Mouse (Mus musculus) heart, adult 2 months (tissue): ENCODE measurements at regions not wholly inside any gene's neighbourhood (a gene's known extent, or its start where the extent isn't known, plus 50 kb on each side); places are given as distances from the start of the nearest gene placed in this dataset.
"Not testable (repeated sequence)": the region's sequence is repeated elsewhere in the genome, so short reads cannot be mapped to it uniquely, and the experiment has no call there.

Experiments used
- DNase-seq, 2 experiments: peaks; one replicate each; pipeline ENCODE4 v3.0.0; 2021
- H3K27ac ChIP-seq: fragments of 200-600 bp; 2 replicates; pipeline ENCODE4 v1.8.1; 2022
- H3K27me3 ChIP-seq: fragments of 200-500 bp; 2 replicates; pipeline ENCODE4 v1.6.1; 2012; ENCODE audit warnings: mild to moderate bottlenecking, low read length, inconsistent platforms, mixed read lengths; ENCODE audit not compliant: control insufficient read depth, insufficient read depth
- H3K36me3 ChIP-seq: fragments of 200-500 bp; 2 replicates; pipeline ENCODE4 v1.6.1; 2012; ENCODE audit warnings: low read length, inconsistent platforms; ENCODE audit not compliant: control insufficient read depth, insufficient read depth
- H3K4me1 ChIP-seq: fragments of 200-500 bp; 2 replicates; pipeline ENCODE4 v1.6.1; 2011; ENCODE audit warnings: low read length; ENCODE audit not compliant: control insufficient read depth, insufficient read depth
- H3K4me3 ChIP-seq: fragments of 200-600 bp; 2 replicates; pipeline ENCODE4 v1.8.1; 2022
- H3K79me2 ChIP-seq: fragments of 200-500 bp; replicated peaks from 2 replicates; pipeline ENCODE4 v1.6.1; 2012; ENCODE audit warnings: mild to moderate bottlenecking, inconsistent platforms, low read length, moderate library complexity, mixed read lengths; ENCODE audit not compliant: control insufficient read depth, insufficient read depth
- H3K9ac ChIP-seq: fragments of 200-500 bp; 2 replicates; pipeline ENCODE4 v1.6.1; 2012; ENCODE audit warnings: low read depth, mild to moderate bottlenecking, control low read depth, inconsistent platforms, low read length, mixed read lengths
- CTCF ChIP-seq: fragments of 200-600 bp; IDR thresholded peaks from 2 replicates; pipeline ENCODE4 v1.8.1; 2022; ENCODE audit warnings: antibody characterized with exemption, mild to moderate bottlenecking, moderate library complexity
- EP300 ChIP-seq: fragments of 200-500 bp; IDR thresholded peaks from 2 replicates; pipeline ENCODE4 v1.6.1; 2011; ENCODE audit warnings: low read depth, low read length, control low read depth; ENCODE audit not compliant: insufficient read depth
- POLR2A ChIP-seq: fragments of 200-500 bp; IDR thresholded peaks from 2 replicates; pipeline ENCODE4 v1.6.1; 2011; ENCODE audit warnings: mild to moderate bottlenecking, low read depth, low read length, control low read depth; ENCODE audit not compliant: insufficient read depth
- WGBS: fragments of 180-500 bp; shearing (Covaris S2); methylation state at CpG from one replicate; pipeline ENCODE4 v1.1.7; 2018; 5-methylcytosine and 5-hydroxymethylcytosine counted together
- intact Hi-C: fragments of 180-260 bp; cut with DNase I; formaldehyde crosslinking; loops from one replicate; pipeline ENCODE4 v1.15.1; 2025

- intact Hi-C loops, result no loop called here
- no peak overlapping the region for H3K27ac ChIP-seq
- no peak overlapping the region for H3K4me3 ChIP-seq
- H3K36me3 ChIP-seq, result no peaks in the 10 kb centered on the region
- no peak overlapping the region for H3K9ac ChIP-seq
- no peaks in the 10 kb centered on the region; the same call in 1 of the 2 replicates for H3K4me1 ChIP-seq
- no peaks in the 10 kb centered on the region for H3K79me2 ChIP-seq
- no peaks in the 10 kb centered on the region for H3K27me3 ChIP-seq
- 49% methylated on average over 11 of the region's 11 CpGs for WGBS
- no peak for DNase-seq
- no peak for TF ChIP-seq POLR2A
- no peak for TF ChIP-seq EP300
- TF ChIP-seq CTCF, result no peak
Measured at GRCm38 (mm10) chr16:55758707-55759067, 80.0 kb downstream of the Nfkbiz start.

GRCm38 (mm10) chr16:55757952-55758706 lies 80.6 kb downstream of the Nfkbiz start:
- intact Hi-C loops, result no loop called here
- Histone ChIP-seq H3K27me3 (no peaks in the 10 kb centered on the region), H3K9ac (no peak overlapping the region), H3K4me3 (no peak overlapping the region), H3K27ac (no peak overlapping the region), H3K79me2 (no peaks in the 10 kb centered on the region), H3K36me3 (no peaks in the 10 kb centered on the region), H3K4me1 (no peaks in the 10 kb centered on the region; the same call in 1 of the 2 replicates)
- WGBS, result 53% methylated on average over 5 of the region's 5 CpGs
- no peak for TF ChIP-seq CTCF
- TF ChIP-seq POLR2A, result no peak
- TF ChIP-seq EP300, result no peak
- no peak for DNase-seq

GRCm38 (mm10) chr16:55757422-55757815 lies 81.3 kb downstream of the Nfkbiz start:
- H3K9ac ChIP-seq, H3K27me3 ChIP-seq, H3K4me3 ChIP-seq, DNase-seq, H3K36me3 ChIP-seq, intact Hi-C loops, H3K4me1 ChIP-seq, H3K79me2 ChIP-seq, H3K27ac ChIP-seq: not testable (repeated sequence)
- WGBS, result 74% methylated on average over 3 of the region's 3 CpGs

- Histone ChIP-seq H3K4me3 (no peak overlapping the region), H3K27me3 (no peaks in the 10 kb centered on the region), H3K4me1 (no peaks in the 10 kb centered on the region; the same call in 1 of the 2 replicates), H3K36me3 (no peaks in the 10 kb centered on the region), H3K27ac (no peak overlapping the region), H3K9ac (no peak overlapping the region), H3K79me2 (no peaks in the 10 kb centered on the region)
- no peak for TF ChIP-seq POLR2A
- no peak for TF ChIP-seq CTCF
- TF ChIP-seq EP300, result no peak
- 86% methylated on average over 15 of the region's 15 CpGs for WGBS
- no peak for DNase-seq
- intact Hi-C loops, result no loop called here
Measured at GRCm38 (mm10) chr16:55756764-55757421, 81.8 kb downstream of the Nfkbiz start.

GRCm38 (mm10) chr16:55755309-55755832 lies 83.3 kb downstream of the Nfkbiz start:
- Histone ChIP-seq H3K36me3 (no peaks in the 10 kb centered on the region), H3K79me2 (no peaks in the 10 kb centered on the region), H3K27me3 (no peaks in the 10 kb centered on the region), H3K27ac (no peak overlapping the region), H3K4me3 (no peak overlapping the region), H3K9ac (no peak overlapping the region), H3K4me1 (no peaks in the 10 kb centered on the region; the same call in 1 of the 2 replicates)
- WGBS, result 73% methylated on average over 6 of the region's 6 CpGs
- no peak for TF ChIP-seq EP300
- no peak for TF ChIP-seq POLR2A
- TF ChIP-seq CTCF, result no peak
- DNase-seq, result no peak
- intact Hi-C loops, result no loop called here
